Mouse (Mus musculus) left cerebral cortex, postnatal 10 days (tissue): ENCODE data around the gene Eif3b. TPM values are rescaled to one million over a fixed set of nuclear protein-coding genes. Genes with fewer than 3 reads are reported as not detected.
"Not testable (repeated sequence)": the region's sequence is repeated elsewhere in the genome, so short reads cannot be mapped to it uniquely, and the experiment has no call there.

ENCODE experiments used
- DNase-seq, 2 experiments: peaks; one replicate each; pipeline ENCODE4 v3.0.0; 2021 to 2022; ENCODE audit warnings: low spot score in 2 of 2, mixed read lengths in 1 of 2; ENCODE audit errors: extremely low spot score in 1 of 2
- intact Hi-C: fragments of 180-260 bp; cut with DNase I; formaldehyde crosslinking; loops from one replicate; pipeline ENCODE4 v1.15.1; 2025
- microRNA-seq: library from miRNA; unstranded; fragments of <30 nt; microRNA quantifications from one replicate; pipeline ENCODE4 v1.2.0, GENCODE M21; 2022
- total RNA-seq, 2 experiments: library from RNA; stranded (reverse); gene quantifications; 2 replicates each; pipeline ENCODE4 v1.2.3; 2021

Gene Eif3b
- total RNA-seq, 2 experiments from 2014 or later = 120 TPM

DNA sequence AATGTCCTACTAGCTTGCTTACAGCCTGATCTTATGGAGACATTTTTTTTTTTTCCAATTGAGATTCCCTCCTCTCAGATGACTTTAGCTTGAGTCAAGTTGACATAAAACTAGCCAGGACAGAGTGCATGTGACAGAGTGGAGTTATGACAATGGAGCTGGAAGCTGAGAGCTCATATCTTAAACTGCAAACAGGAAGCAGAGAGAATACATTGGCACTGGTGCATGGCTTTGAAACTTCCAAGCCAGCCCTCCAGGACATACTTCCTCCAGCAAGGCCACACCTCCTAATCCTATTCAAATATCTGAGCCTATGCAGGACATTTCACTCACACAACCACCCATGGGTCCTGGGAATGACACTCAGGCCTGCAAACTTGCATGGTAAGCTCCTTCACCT is 35.4 kb downstream of the Eif3b start:
- no peak for DNase-seq
- intact Hi-C loops = no loop called here

DNA sequence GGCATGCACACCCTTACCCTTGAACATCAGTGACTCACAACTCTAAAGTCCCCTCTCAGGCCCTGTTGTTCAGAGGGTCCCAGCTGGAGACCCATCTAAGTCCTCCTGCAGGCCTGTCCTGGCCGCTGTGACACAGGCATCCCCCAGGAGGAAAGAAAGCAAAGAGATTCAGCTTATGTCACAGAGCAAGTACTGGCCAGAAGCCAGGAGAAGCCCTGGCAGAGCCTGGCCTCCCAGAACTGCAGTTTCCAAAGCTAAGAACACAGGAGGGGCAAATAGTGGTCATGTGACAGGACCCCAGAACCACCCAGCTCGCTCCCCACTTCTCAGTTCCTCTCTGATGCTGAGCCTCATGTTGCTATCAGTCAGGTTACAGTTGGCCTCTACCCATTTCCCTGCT is 36.3 kb downstream of the Eif3b start:
- intact Hi-C loops = no loop called here
- DNase-seq = no peak

DNA sequence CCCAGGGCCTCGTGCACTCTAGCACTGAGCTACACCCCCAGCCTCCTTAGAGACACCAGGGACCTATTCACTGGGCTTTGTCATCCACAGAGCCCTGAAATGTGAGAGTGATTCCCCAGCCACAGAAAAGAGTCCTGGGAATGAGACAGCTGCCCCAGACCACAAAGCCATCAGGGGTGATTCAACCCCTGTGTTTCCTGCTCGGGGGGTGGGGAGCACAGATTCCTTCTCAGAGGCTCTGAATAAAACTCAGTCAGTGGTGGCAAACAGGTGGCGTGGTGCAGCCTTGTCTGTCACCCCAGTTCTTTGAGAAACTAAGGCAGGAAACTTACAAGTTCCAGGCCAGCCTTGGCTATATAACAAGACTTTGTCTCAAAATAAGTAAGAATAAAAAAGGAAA is 42.3 kb downstream of the Eif3b start:
- intact Hi-C loops = no loop called here
- no peak for DNase-seq

DNA sequence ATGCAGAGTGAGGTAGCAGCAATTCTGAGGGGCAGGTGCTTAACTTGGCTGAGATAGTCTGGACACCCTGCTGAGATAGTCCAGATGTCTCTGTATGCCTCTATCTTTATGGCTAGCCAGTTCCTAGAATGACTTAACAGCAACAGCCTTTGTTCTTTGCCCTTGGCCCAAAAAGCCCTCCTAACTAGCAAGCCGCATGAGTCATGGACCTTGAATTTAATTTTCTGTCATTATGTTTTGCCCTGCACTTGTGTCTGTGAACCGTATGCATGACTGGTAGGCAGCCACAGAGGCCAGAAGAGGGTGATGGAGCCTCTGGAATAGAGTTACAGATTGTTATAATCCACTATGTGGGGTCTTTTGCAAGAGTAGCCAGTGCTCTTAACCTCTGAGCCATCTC is 44.0 kb downstream of the Eif3b start:
- intact Hi-C loops, DNase-seq: not testable (repeated sequence)

DNA sequence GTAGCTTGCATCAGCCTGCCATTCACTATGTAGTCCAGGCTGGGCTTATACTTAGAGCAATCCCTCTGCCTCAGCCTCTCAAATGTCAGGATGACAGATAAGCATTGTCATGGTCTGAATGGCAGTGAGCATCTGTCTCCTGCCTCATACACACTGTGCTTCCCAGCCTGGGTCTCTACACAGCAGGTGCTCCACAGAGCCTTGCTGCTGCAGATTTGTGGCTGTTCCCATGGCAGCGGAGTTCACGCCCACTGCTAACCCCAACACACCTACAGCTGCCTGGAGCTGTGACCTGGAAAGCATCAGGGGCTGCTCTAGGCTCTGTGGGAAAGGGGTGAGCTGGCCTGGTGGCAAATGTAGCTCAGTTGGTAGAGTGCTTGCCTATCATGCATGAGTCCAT is 45.8 kb downstream of the Eif3b start:
- DNase-seq = no peak
- intact Hi-C loops = no loop called here

GRCm38 (mm10) chr5:140472336-140472735 is 53.2 kb downstream of the Eif3b start:
- intact Hi-C loops = loop anchor here (10.0 kb wide), 1 partner anchor 62 kb away; no protein-coding TSS in a partner anchor
- no peak for DNase-seq

- DNase-seq = no peak
- intact Hi-C loops = no loop called here
These were observed 62.3 kb downstream of the Eif3b start for GRCm38 (mm10) chr5:140481458-140481857.

- no peak for DNase-seq
- intact Hi-C loops = no loop called here
These were observed 72.0 kb downstream of the Eif3b start for GRCm38 (mm10) chr5:140491142-140491541.

DNA sequence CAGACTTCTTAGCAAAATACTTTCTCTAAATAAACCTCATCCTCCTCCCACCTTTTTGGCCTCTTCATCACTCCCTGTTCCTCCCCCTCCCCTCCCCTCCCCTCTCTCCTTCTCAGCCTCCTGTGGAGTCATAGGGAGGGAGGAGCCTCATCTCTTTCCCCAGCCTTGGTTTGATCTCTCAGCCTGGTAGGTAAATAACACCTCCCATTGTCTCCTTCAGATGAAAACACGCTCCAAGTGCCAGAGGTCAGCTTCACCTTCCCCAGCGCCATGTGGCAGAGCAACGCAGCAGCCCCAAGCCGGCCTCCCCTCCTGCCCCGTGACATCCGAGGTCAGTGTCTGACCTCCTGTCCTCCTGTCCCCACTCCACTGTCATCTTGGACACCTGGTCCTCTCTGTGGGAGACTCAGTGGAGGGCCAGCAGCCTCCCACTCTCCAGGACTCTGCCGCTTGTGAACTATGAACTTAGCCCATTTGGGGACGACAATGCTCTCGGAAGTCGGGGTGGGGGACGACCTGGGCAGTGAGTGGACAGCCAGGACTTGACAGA is 73.6 kb downstream of the Eif3b start:
- intact Hi-C loops = no loop called here
- DNase-seq = no peak

Small RNA genes lying within 50 kb of the gene (microRNA-seq; reads per million reads assigned to microRNA genes)
- gene Mir7038 = not detected

Other genes with a start within 250 kb of the Eif3b start
- 10 to 100 TPM; 23.8 to 24.4 TPM for gene Mad1l1, start 97.8 kb upstream of the Eif3b start, total RNA-seq
- gene Nudt1, start 97.7 kb upstream of the Eif3b start, total RNA-seq = 1 to 10 TPM; 7.2 to 7.9 TPM
- 10 to 100 TPM in 1 of 2 experiments, 1 to 10 TPM in 1; 9.6 to 10.2 TPM for gene Mrm2, start 87.4 kb upstream of the Eif3b start, total RNA-seq
- gene Snx8, start 30.1 kb upstream of the Eif3b start, total RNA-seq = 10 to 100 TPM; 22.3 to 24.5 TPM
- not detected for gene Gm4869, start 26.3 kb downstream of the Eif3b start, total RNA-seq
- 10 to 100 TPM; 20.2 to 21.5 TPM for gene Chst12, start 86.2 kb downstream of the Eif3b start, total RNA-seq
- not detected for gene Grifin, start 145.7 kb downstream of the Eif3b start, total RNA-seq
- gene Lfng, start 188.0 kb downstream of the Eif3b start, total RNA-seq = 10 to 100 TPM; 18.7 to 25.8 TPM
- gene Ttyh3, start 229.7 kb downstream of the Eif3b start, total RNA-seq = 100 to 1,000 TPM; 319 to 338 TPM